Mouse (Mus musculus): ENCODE measurements around the gene Tnfaip6.

Gene Tnfaip6

GRCm38 (mm10) chr2:52055616-52056015 lies 17.8 kb downstream of the Tnfaip6 start:
- no peak for DNase-seq

- DNase-seq = no peak
Observed at GRCm38 (mm10) chr2:52057099-52057498, 19.3 kb downstream of the Tnfaip6 start.

DNA sequence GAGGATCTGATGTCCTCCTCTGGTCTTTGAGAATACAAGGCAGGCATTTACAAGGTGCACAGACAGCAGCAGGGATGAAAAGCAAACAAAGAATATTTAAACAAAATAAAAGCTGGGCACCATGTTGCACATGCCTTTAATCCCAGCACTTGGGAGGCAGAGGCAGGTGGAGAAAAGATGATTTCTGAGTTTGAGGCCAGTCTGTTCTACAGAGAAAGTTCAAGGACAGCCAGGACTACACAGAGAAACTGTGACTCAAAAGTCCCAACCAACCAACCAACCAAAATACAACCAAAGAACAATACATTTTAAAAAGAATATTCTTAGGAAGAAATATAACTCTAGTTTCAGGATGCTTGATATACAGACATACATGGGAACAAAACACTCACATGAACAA lies 19.9 kb downstream of the Tnfaip6 start:
- no peak for DNase-seq

DNA sequence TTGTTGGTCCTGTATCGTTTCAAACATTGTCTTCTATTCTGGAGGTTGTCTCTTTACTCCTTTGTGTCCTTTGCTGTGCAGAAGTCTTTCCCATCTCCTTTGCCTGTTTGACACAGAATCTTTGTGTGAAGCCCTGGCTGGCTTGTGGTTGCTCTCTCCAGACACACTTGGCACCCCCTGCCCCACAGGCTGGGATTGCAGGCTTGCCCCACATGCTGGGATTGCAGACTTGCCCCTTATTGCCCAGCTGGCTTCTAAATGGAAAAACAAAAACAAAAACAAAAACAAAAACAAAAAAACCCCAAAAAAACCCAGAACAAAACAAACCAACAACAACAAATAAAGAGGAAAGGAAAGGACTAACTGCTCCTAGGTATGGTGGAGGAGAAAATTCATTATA lies 30.8 kb downstream of the Tnfaip6 start:
- no peak for DNase-seq

DNA sequence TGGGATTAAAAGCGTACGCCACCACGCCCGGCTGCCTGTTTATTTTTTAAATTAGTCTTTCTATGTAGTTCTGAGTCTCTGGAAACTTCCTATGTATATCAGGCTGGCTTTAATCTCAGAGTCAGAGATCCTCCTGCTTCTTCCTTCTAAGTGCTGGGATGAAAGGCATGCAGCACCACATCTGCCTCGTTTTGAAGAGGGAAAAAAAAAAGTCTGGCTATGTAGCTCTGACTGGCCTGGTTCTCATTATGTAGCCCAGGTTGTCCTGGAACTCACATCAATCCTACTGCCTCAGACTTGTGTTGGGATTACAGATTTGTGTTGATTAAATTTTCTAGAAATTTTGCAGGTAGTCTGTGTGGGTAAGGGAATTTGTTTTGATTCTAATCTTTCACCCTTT lies 33.0 kb downstream of the Tnfaip6 start:
- DNase-seq = no peak

DNA sequence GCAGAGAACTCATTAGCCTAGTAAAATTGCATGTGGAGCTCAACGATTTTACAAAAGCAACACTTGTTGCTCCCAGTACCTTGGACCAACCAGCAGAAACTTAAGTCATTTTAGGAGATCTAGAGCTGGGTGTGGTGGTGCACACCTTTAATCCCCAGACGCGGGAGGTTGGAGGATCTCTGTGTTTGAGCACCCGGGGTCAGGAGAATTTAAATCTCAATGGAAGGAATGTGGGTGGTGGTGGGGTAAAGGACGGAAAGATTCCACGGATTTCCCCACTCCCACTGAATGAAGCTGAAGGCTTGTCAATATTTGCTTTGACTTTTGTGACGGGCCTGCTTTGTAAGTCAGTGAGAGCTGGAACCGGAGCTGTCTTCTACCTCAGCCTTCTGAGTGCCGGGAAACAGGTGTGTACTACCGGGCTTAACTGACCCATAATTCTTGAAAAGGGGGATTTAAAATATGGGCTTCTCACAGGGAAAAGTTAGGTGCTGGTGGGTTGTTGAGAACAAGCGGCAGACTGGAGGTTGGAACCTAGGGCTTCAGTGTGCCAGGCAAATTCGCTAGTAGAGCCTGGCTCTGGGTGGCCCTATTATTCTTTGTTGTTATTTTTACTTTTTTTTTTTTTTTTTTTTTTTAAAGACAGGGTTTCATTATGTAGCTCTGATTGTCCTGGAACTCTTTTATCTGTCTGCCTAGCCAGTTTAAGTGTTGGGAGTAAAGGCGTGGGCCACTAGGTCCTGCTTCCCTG lies 33.6 kb downstream of the Tnfaip6 start:
- no peak for DNase-seq

DNA sequence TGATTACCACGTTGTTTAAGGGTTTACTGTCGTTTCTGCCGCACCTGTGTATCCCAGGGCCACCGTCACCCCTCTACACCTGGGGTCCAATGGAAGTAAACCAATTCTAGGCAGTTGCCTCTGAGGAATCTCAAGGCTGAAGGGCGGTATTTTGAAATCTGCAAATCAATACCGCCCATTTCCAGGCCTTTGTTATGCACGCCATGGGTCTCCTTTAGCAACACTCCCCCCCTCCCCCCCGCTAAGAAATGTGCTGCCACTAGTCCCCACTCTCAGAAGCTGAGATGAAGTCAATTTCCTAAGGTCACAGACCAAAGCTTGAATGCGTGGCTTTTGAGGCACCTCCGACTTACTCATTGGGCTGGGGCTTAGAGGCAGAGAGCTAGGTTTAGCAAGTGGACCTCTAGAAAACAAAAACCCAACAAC lies 34.3 kb downstream of the Tnfaip6 start:
- no peak for DNase-seq

- DNase-seq = peak; percentile 86
Observed at GRCm38 (mm10) chr2:52072491-52073140, 34.8 kb downstream of the Tnfaip6 start, which contains the start of gene Rif1. TSS of gene Rif1 (plus strand) at chr2:52072832.

- DNase-seq = peak; percentile 27
Observed at GRCm38 (mm10) chr2:52073141-52073904, 35.5 kb downstream of the Tnfaip6 start.

DNA sequence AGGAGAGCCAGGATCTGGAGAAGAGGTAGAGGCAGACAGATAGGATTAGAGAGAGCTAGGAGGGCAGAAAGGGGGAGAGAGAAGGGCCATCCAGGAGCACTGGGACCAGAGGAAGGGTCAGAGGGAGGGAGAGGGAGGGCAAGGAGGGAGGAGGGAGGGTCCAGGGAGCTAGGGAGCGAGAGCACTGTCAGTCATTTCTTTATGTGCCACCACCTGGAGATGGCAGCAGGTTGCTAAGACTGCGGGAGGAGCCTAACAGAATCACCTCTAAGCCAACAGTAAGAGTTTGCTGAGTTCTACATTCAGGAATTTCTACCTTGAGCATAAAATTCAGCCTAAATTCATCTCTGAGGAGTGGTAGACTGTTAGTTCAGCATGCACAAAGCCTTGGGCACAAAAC lies 40.9 kb downstream of the Tnfaip6 start:
- DNase-seq = no peak

DNA sequence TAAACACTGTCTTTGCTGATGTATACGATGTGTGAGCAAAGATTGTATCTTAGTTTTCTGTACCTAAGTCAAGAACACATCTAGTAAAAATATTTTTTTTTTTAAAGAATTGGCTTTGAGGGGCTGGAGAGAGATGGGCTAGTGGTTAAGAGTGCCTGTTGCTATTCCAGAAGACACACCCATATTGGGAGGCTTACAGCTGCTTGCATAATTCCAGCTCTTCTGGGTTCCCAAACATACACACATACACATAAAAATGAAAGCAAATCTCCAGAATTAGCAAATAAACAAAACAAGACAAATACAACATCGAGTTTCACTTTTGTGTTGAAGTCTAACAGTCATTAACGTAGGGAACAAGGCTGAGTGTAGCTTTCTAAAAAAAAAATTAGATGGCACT lies 46.2 kb downstream of the Tnfaip6 start:
- no peak for DNase-seq

DNA sequence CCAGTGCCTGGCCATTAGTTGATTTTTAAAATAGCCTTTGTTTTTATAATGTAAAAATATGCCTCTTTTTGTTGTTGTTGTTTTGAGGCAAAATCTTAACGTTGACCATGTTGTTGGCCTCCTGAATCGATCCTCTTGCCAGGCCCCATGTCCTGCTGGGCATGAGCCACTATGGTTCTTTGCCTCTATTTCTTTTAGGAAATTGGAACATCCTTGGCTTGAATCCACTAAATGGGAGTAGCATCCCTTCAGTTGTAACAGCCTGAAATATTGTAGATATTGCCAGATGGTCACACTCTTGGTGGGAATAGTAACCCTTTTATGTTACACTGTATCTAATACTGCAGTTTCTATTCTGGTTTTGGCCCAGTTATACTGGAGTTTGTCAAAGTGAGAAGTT lies 46.8 kb downstream of the Tnfaip6 start:
- no peak for DNase-seq

All from right cerebral cortex, adult 18-20 months (tissue).